Mouse (Mus musculus): Measurements from ENCODE around the gene Rrp15. TPM values are rescaled to one million over a fixed set of nuclear protein-coding genes. Genes with fewer than 3 reads are reported as not detected.

The Rrp15 gene
- polyA plus RNA-seq, 1 experiment from 2014 or later, result 27.8 TPM

DNA sequence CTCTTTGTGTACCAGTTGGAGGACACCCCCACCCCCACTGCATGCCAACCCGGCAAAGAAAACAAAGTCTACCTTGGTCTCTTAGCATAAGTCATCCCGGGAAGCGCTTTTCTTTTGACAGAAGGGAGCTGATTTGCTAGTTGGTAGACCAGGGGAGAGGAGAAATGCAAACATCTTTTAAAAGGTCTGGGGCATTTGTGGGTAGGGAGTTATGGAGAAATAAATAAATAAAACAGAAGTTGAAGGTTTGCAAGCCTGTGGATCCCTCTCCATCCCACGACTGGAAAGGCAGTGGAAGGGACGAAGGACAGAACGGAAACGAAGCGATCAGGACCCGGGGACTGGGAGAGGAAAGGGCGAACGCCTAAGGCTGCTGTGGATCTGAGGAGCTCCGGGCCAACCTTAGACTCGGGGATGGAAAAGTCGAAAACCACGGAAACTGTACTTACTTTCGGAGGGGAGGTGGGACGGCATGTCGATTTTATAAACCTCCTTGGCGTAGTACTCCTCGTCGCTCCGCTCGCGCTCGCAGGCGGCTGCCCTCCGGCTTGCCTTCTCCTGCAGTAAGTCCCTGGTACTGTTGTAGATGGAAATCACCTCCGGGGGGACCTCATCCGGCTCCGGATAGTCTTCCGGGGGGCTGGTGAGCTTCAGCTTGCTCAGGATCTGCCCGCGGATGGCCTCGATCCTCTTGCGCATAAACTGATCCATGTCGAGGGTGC lies 45.0 kb downstream of the Rrp15 start:
- peaks cover 10% of the 10 kb centered on the region; the same call in 1 of the 2 replicates for H3K4me1 ChIP-seq (ENCODE audit: control insufficient read depth, insufficient read depth, low read length)
- H3K4me2 ChIP-seq (ENCODE audit: low read depth, low read length), result peak overlapping the region; percentile 95
- H3K4me3 ChIP-seq (ENCODE audit: low read depth, low read length), result peak overlapping the region; percentile 67
- peak overlapping the region; percentile 31; the same call in 1 of the 2 replicates for H3K27ac ChIP-seq (ENCODE audit: low read depth, low read length)
- H3K9ac ChIP-seq (replicated peaks; ENCODE audit: low read depth, low read length), result peak overlapping the region; percentile 45
- no peaks in the 10 kb centered on the region for H3K27me3 ChIP-seq (ENCODE audit: control insufficient read depth, insufficient read depth, low read length)
- ATAC-seq (ENCODE audit: low read depth), result no peak
- H3K36me3 ChIP-seq (ENCODE audit: control insufficient read depth, insufficient read depth, low read length), result no peaks in the 10 kb centered on the region
- H3K9me3 ChIP-seq (ENCODE audit: control insufficient read depth, low read length), result no peaks in the 10 kb centered on the region
- under 1% methylated on average over 36 of the region's 36 CpGs for WGBS

DNA sequence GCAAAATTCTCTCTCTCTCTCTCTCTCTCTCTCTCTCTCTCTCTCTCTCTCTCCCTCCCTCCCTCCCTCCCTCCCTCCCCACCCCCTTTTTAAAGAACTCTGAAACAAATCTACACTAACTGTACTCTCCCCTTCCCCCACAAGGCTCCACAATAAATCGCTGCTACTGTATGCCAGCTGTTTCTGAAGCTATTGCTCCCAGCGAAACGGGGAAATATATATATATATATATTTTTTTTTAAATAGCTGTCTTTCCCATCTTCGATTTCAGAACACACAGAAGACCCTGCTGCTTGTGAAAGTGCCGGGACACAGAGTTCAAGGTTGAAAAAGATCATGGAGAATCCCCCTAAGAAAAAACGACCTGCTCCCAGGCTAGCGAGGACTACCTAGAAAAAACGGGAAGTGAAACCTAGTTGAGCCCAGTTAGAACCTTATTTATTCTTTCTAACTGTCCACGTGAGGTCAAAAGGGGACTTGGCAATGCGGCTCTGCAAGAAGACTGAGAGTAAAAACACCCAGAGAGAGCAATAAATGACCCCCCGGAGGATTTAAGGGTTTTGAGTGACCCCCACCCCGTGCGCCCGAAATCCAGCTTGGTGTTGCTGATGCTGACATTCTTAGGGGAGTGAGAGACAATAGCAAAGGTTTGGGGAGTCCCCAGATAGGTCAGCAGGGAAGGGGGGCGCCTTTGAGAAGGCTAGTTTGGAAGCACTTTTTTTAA lies 45.7 kb downstream of the Rrp15 start:
- Histone ChIP-seq H3K4me2 (ENCODE audit: low read depth, low read length) (peak overlapping the region; percentile 95), H3K27ac (ENCODE audit: low read depth, low read length) (peak overlapping the region; percentile 31; the same call in 1 of the 2 replicates), H3K9me3 (ENCODE audit: control insufficient read depth, low read length) (no peaks in the 10 kb centered on the region), H3K36me3 (ENCODE audit: control insufficient read depth, insufficient read depth, low read length) (no peaks in the 10 kb centered on the region), H3K27me3 (ENCODE audit: control insufficient read depth, insufficient read depth, low read length) (no peaks in the 10 kb centered on the region), H3K4me3 (ENCODE audit: low read depth, low read length) (peak overlapping the region; percentile 67), H3K9ac (replicated peaks; ENCODE audit: low read depth, low read length) (peak overlapping the region; percentile 45; the same call in 1 of the 2 replicates), H3K4me1 (ENCODE audit: control insufficient read depth, insufficient read depth, low read length) (peaks cover 10% of the 10 kb centered on the region; the same call in 1 of the 2 replicates)
- ATAC-seq (ENCODE audit: low read depth), result no peak
- WGBS, result under 1% methylated on average over 15 of the region's 15 CpGs

DNA sequence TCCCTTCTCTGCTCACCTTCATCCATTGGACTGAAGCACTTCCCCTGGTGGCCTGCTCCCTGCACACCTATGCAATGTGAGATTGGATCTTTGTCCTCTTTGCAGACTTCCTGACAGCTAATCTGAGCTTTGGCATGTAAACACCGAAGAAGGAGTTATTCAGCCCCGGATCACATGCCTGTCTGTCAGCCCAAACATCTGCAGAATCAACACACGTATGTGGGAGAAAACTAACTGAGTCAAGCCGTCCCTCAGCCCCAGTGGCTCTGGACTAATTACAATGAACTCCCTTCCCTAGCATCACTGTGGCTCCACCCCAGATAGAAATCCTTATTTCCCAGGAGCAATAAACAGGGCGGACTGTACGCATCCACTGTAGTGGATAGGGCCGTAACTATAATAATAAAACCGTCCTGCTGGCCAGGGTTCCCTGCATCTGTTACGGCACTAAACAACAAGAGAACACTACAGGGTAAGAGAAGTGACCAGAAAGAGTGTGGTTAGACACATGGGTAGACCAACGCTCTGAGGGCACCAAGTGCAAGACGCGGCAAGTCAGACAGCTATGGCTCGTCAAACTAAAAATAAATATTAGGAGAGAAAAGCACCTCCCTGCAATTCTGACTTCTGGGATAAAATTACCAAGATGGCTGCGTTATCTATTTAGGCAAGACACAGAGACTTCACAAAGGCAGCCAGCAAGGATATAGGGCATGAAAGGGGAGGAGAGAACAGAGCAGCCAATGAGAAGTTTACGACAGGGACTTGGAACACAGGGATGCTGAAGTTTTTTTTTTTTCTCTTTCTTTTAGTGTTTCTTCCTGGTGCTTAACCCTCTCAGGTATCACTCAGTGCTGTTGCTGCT lies 46.5 kb downstream of the Rrp15 start:
- H3K4me2 ChIP-seq (ENCODE audit: low read depth, low read length), result peak overlapping the region; percentile 95
- H3K9ac ChIP-seq (replicated peaks; ENCODE audit: low read depth, low read length), result peak overlapping the region; percentile 5; the same call in 1 of the 2 replicates
- no peaks in the 10 kb centered on the region for H3K36me3 ChIP-seq (ENCODE audit: control insufficient read depth, insufficient read depth, low read length)
- H3K4me3 ChIP-seq (ENCODE audit: low read depth, low read length), result peak overlapping the region; percentile 67
- 6% methylated on average over 15 of the region's 15 CpGs for WGBS
- H3K27me3 ChIP-seq (ENCODE audit: control insufficient read depth, insufficient read depth, low read length), result no peaks in the 10 kb centered on the region
- peak overlapping the region; percentile 30; the same call in 1 of the 2 replicates for H3K27ac ChIP-seq (ENCODE audit: low read depth, low read length)
- H3K4me1 ChIP-seq (ENCODE audit: control insufficient read depth, insufficient read depth, low read length), result peaks cover 10% of the 10 kb centered on the region; the same call in 1 of the 2 replicates
- no peaks in the 10 kb centered on the region for H3K9me3 ChIP-seq (ENCODE audit: control insufficient read depth, low read length)
- ATAC-seq (ENCODE audit: low read depth), result peak; percentile 65

DNA sequence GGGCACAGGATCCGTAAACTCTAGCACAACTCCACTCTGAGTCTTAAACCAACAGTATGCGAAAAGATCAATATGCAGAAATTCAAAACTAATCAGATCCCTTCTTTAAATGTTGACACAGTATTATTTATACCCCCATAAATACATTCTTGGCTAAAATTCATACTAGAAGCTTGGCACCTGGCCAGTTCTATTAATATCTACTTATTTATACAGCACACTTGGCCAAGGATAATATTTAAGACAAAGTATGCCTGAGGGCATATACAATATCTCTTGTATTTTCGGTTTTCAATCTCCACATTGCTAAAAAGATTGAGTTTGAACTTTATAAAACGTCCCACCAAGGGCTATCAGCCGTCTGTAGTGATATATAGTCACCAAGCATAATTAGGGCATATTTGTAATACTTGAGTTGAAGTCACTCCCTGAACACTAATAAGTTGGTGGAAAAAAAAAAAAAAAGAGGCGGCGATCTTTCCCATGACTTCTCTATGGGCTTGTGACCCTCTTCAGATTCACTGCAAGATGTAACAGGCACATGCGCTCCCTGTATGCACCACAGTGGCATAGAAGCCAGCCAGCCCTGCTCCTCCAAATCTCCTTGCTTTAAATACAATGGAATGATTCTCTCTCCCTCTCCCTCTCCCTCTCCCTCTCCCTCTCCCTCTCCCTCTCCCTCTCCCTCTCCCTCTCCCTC lies 47.8 kb downstream of the Rrp15 start:
- H3K9ac ChIP-seq (replicated peaks; ENCODE audit: low read depth, low read length), result no peak overlapping the region
- H3K27ac ChIP-seq (ENCODE audit: low read depth, low read length), result no peak overlapping the region
- no peak overlapping the region; the same call in 1 of the 2 replicates for H3K4me2 ChIP-seq (ENCODE audit: low read depth, low read length)
- H3K4me1 ChIP-seq (ENCODE audit: control insufficient read depth, insufficient read depth, low read length), result peaks cover 10% of the 10 kb centered on the region; the same call in 1 of the 2 replicates
- WGBS, result 72% methylated on average over 8 of the region's 8 CpGs
- no peaks in the 10 kb centered on the region for H3K27me3 ChIP-seq (ENCODE audit: control insufficient read depth, insufficient read depth, low read length)
- no peaks in the 10 kb centered on the region for H3K9me3 ChIP-seq (ENCODE audit: control insufficient read depth, low read length)
- no peak for ATAC-seq (ENCODE audit: low read depth)
- H3K36me3 ChIP-seq (ENCODE audit: control insufficient read depth, insufficient read depth, low read length), result no peaks in the 10 kb centered on the region
- H3K4me3 ChIP-seq (ENCODE audit: low read depth, low read length), result no peak overlapping the region

DNA sequence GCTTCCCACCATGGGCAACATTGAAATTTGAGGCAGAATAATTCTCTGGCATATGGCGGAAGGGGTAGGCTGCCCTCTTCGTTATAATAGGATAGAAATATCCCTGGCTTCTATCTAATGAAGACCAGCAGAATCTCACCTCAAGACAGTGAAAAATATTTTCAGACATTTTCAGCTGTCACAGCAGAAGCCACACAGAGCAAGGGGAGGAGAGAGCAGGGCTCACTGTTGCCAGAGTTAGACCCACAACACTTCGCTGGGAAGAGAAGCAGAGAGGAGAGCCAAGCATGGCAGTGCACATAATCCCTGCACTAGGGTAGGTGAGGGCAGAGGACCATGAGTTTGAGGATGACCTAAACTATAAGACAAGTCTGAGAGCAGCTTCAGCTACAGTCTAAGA lies 48.7 kb downstream of the Rrp15 start:
- Histone ChIP-seq H3K9me3 (ENCODE audit: control insufficient read depth, low read length) (no peaks in the 10 kb centered on the region), H3K36me3 (ENCODE audit: control insufficient read depth, insufficient read depth, low read length) (no peaks in the 10 kb centered on the region), H3K27me3 (ENCODE audit: control insufficient read depth, insufficient read depth, low read length) (no peaks in the 10 kb centered on the region), H3K9ac (replicated peaks; ENCODE audit: low read depth, low read length) (no peak overlapping the region), H3K4me2 (ENCODE audit: low read depth, low read length) (no peak overlapping the region), H3K4me1 (ENCODE audit: control insufficient read depth, insufficient read depth, low read length) (peaks cover 7% of the 10 kb centered on the region; the same call in 1 of the 2 replicates), H3K27ac (ENCODE audit: low read depth, low read length) (no peak overlapping the region), H3K4me3 (ENCODE audit: low read depth, low read length) (no peak overlapping the region)
- 86% methylated on average over 3 of the region's 3 CpGs for WGBS
- ATAC-seq (ENCODE audit: low read depth), result no peak

DNA sequence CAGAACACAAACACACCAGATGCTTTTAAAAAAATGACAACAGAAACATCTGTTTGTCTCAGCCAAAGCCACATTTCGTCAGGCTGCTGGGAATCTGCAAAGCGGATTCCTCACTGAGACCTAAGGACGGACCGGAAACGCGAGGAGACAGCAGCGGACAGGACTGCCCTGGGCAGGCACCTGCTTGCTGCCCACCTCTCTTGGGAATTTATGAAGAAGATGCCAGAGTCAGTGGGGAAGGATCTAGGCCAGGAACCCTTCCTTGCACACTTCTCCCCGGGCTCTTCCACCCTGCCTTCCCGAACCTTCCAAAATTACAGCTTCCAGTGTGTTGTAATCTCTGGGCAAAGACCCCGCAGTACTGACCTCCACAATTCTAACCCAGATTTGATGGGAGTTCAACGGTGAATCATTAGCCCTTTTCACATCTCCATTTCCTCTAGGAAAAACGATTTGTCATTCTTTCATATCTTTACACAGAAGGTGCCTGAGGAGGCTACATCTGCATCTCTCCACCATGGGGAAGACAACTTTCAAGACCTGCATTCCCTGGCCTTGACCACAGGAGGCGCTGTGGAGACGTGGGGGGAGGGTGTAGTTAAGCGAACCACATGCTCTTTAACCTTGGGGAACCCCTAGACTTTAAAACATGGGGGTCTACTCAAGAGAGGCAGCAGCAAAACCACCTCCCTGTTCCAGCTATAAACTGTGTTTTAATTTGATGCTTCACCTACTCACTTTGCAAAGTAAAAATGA lies 50.4 kb downstream of the Rrp15 start:
- Histone ChIP-seq H3K9me3 (ENCODE audit: control insufficient read depth, low read length) (no peaks in the 10 kb centered on the region), H3K27me3 (ENCODE audit: control insufficient read depth, insufficient read depth, low read length) (no peaks in the 10 kb centered on the region), H3K4me3 (ENCODE audit: low read depth, low read length) (no peak overlapping the region), H3K27ac (ENCODE audit: low read depth, low read length) (no peak overlapping the region), H3K4me2 (ENCODE audit: low read depth, low read length) (no peak overlapping the region), H3K4me1 (ENCODE audit: control insufficient read depth, insufficient read depth, low read length) (peaks cover 7% of the 10 kb centered on the region; the same call in 1 of the 2 replicates), H3K9ac (replicated peaks; ENCODE audit: low read depth, low read length) (no peak overlapping the region), H3K36me3 (ENCODE audit: control insufficient read depth, insufficient read depth, low read length) (no peaks in the 10 kb centered on the region)
- WGBS, result 81% methylated on average over 15 of the region's 15 CpGs
- no peak for ATAC-seq (ENCODE audit: low read depth)

DNA sequence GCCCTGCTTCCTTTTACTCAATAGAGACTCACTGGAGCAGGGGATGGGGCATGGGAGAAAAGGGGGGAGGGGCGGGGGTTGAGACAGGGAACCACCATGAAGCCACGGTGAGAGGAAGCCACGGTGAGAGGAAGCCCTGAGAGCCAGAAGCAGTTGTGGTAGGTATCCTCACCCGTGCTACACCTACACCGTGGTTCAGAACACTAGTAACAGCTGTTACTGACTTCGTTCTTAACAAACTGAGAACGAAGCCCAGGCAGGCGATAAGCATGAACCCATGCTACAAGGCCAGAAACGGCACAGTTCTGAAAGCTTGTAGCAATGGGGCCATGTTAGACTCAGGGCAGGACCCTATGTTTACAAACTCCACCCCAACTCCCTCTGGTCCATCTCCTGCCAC lies 52.9 kb downstream of the Rrp15 start:
- Histone ChIP-seq H3K4me1 (ENCODE audit: control insufficient read depth, insufficient read depth, low read length) (no peaks in the 10 kb centered on the region), H3K9me3 (ENCODE audit: control insufficient read depth, low read length) (no peaks in the 10 kb centered on the region), H3K27ac (ENCODE audit: low read depth, low read length) (no peak overlapping the region), H3K36me3 (ENCODE audit: control insufficient read depth, insufficient read depth, low read length) (no peaks in the 10 kb centered on the region), H3K4me2 (ENCODE audit: low read depth, low read length) (no peak overlapping the region), H3K9ac (replicated peaks; ENCODE audit: low read depth, low read length) (no peak overlapping the region), H3K4me3 (ENCODE audit: low read depth, low read length) (no peak overlapping the region), H3K27me3 (ENCODE audit: control insufficient read depth, insufficient read depth, low read length) (no peaks in the 10 kb centered on the region)
- WGBS, result 84% methylated on average over 9 of the region's 9 CpGs
- ATAC-seq (ENCODE audit: low read depth), result no peak

DNA sequence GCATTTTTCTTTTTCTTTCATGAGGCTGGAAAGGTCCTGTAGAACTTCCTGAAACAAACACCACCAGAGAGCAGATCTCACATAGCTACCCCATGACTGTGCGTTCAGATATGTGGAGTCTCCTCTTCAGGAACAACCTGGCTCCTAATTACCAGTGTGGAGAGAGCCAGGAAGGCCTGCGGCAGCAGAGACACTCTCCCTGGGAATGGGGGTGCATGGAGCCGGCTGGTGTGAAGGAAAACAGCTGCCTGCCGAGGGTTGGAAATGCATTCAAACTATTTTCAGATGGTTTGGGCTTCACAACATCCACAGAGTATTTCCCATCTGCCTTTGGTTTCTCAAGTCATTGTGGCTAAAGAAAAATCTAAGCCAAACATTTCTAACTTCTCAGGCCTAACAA lies 53.8 kb downstream of the Rrp15 start:
- no peaks in the 10 kb centered on the region for H3K9me3 ChIP-seq (ENCODE audit: control insufficient read depth, low read length)
- H3K27ac ChIP-seq (ENCODE audit: low read depth, low read length), result no peak overlapping the region
- H3K27me3 ChIP-seq (ENCODE audit: control insufficient read depth, insufficient read depth, low read length), result no peaks in the 10 kb centered on the region
- no peak for ATAC-seq (ENCODE audit: low read depth)
- H3K36me3 ChIP-seq (ENCODE audit: control insufficient read depth, insufficient read depth, low read length), result no peaks in the 10 kb centered on the region
- H3K4me1 ChIP-seq (ENCODE audit: control insufficient read depth, insufficient read depth, low read length), result no peaks in the 10 kb centered on the region
- WGBS, result 85% methylated on average over 4 of the region's 4 CpGs
- no peak overlapping the region for H3K4me3 ChIP-seq (ENCODE audit: low read depth, low read length)
- H3K9ac ChIP-seq (replicated peaks; ENCODE audit: low read depth, low read length), result no peak overlapping the region
- H3K4me2 ChIP-seq (ENCODE audit: low read depth, low read length), result no peak overlapping the region
